Mouse (Mus musculus) spleen, adult 2 months (tissue): ENCODE measurements around the gene Gjb1. TPM values are rescaled to one million over a fixed set of nuclear protein-coding genes. Genes with fewer than 3 reads are reported as not detected.

Source experiments
- DNase-seq, 2 experiments: peaks; one replicate each; pipeline versions ENCODE4 v3.0.0 to v3.0.0-alpha.2; 2012 to 2021; ENCODE audit warnings: low spot score in 2 of 2, low read depth in 1 of 2
- H3K27ac ChIP-seq: fragments of 200-500 bp; 2 replicates; pipeline ENCODE4 v1.5.1; 2012; ENCODE audit warnings: low read length, inconsistent platforms; ENCODE audit not compliant: insufficient read depth
- H3K27me3 ChIP-seq: fragments of 200-500 bp; 2 replicates; pipeline ENCODE4 v1.6.1; 2012; ENCODE audit warnings: mild to moderate bottlenecking, moderate library complexity, low read length, inconsistent platforms; ENCODE audit not compliant: control insufficient read depth, insufficient read depth
- H3K36me3 ChIP-seq: fragments of 200-500 bp; 2 replicates; pipeline ENCODE4 v1.6.1; 2012; ENCODE audit warnings: mild to moderate bottlenecking, low read length, inconsistent platforms; ENCODE audit not compliant: control insufficient read depth, insufficient read depth
- H3K4me1 ChIP-seq: fragments of 200-500 bp; 2 replicates; pipeline ENCODE4 v1.6.1; 2011; ENCODE audit warnings: inconsistent platforms; ENCODE audit not compliant: control insufficient read depth, insufficient read depth, insufficient read length
- H3K4me3 ChIP-seq: fragments of 200-500 bp; 2 replicates; pipeline ENCODE4 v1.5.1; 2011; ENCODE audit warnings: mild to moderate bottlenecking, inconsistent platforms; ENCODE audit not compliant: insufficient read depth, insufficient read length; ENCODE audit errors: extremely low read depth
- CTCF ChIP-seq: fragments of 200-500 bp; IDR thresholded peaks from 2 replicates; pipeline ENCODE4 v1.5.1; 2011; ENCODE audit warnings: mild to moderate bottlenecking, inconsistent platforms; ENCODE audit not compliant: insufficient read depth, insufficient read length, insufficient replicate concordance; ENCODE audit errors: extremely low read depth
- POLR2A ChIP-seq: fragments of 200-500 bp; IDR thresholded peaks from 2 replicates; pipeline ENCODE4 v1.6.1; 2011; ENCODE audit warnings: low read depth, low read length, inconsistent platforms
- WGBS: fragments of 180-500 bp; shearing (Covaris S2); methylation state at CpG from one replicate; pipeline ENCODE4 v1.1.7; 2018; 5-methylcytosine and 5-hydroxymethylcytosine counted together
- polyA plus RNA-seq: library from polyadenylated mRNA; depleted of rRNA; stranded (reverse); fragments of >200 nt; gene quantifications from 2 replicates; pipeline ENCODE4 v1.2.3, GENCODE M21; 2012; rRNA removed

The Gjb1 gene
- polyA plus RNA-seq, 1 experiment = 2.8 TPM

DNA sequence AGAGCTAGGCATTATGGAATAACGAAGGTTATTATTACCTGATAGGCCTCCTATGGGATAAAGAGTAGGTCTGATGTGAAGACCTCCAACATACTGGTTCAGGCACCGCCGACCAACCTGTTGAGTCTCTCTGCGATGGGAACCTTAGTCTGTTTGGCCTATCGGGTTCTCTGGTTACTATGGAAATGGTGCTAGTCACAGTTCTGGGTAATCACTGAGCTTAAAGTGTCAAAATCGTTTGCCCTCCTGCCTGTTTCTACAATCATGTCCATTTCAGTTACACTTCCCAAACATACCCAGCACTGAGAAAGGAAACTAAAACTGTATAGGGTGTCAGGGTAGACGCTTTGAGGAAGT, 52.6 kb downstream of the Gjb1 start:
- TF ChIP-seq POLR2A = no peak
- TF ChIP-seq CTCF = no peak

DNA sequence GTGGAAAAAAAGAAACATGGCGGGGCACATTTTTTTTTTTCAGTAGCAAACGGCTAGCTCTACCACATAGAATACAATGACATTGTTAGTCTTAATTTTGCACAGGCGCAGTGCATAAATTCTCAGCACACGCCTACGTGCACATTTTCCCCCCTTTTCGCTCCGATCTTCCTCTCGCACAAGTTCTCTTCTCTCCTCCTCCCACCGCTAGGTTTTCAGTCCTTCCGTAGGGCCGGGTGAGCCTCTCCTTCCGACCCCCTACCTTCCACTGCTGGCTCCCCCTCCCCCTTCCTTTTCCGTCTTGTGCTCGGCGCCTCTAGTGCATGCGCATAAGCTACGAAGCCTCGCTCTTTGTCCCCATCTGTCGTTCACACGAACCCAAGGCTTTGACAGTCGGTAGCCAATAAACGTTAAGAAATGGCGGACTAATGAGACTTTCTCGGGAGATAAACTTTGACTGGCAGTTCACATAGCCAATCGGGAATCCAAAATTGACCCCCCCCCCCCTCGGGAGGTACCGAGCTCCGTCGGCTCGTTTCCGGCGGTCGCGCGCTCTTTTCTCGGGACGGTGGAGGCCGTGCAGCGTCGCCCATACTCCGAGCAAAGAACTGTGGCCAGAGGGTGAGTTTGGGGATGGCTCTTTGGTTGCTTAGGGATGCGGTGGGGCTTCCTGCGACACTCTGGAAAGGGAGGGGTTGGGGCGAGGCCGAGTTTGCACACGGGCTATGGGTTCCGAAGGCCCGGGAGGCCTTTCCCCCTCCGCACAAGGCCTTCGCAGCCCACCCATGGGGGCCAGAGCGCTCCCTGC, 53.2 kb downstream of the Gjb1 start, which contains the start of gene Nono:
Gene Nono (plus strand): TSS at position 177 of the 808 bp plus-strand sequence.
- H3K4me1 ChIP-seq = no peaks in the 10 kb centered on the region; the same call in 1 of the 2 replicates
- peak within 1 kb of the TSS; percentile 97 for H3K27ac ChIP-seq
- peak within 1 kb of the TSS; percentile 84 for H3K4me3 ChIP-seq
- no peaks in the 10 kb centered on the region for H3K27me3 ChIP-seq
- WGBS = 30% methylated on average over 51 of the region's 51 CpGs
- TF ChIP-seq CTCF (no peak), POLR2A (peak; percentile 29; the same call in 1 of the 2 replicates)
- H3K36me3 ChIP-seq = no peaks in the 10 kb centered on the region; the same call in 1 of the 2 replicates
- DNase-seq = peak; percentile 80 to 95

More for the DNA sequence above, 52.6 kb downstream of the Gjb1 start:
- Histone ChIP-seq H3K4me1 (no peaks in the 10 kb centered on the region; the same call in 1 of the 2 replicates), H3K4me3 (peak overlapping the region; percentile 64), H3K27me3 (no peaks in the 10 kb centered on the region), H3K36me3 (no peaks in the 10 kb centered on the region; the same call in 1 of the 2 replicates), H3K27ac (peak overlapping the region; percentile 97)
- DNase-seq = no peak
- WGBS = 33% methylated on average over 7 of the region's 7 CpGs

DNA sequence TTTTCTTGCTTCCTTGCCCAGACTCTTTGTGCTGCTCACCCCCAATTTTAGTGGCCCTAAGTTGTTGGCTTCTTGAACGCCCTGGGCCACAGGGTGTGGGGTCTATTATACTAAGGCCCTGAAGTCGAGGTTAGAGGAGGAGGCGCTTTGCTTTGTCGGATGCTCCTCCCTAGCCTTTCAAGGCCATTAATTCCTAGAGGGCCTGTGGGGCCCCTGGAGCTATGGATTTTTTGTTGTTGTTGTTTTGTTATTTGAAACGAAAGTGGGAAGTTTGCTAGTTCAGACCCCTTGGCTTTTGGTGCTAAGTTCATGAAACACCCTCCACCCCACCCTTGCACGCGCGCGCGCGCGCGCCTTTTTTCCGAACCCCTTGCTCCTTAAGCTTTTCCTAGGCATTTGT, 53.8 kb downstream of the Gjb1 start:
- no peaks in the 10 kb centered on the region; the same call in 1 of the 2 replicates for H3K4me1 ChIP-seq
- H3K27me3 ChIP-seq = no peaks in the 10 kb centered on the region
- no peak for DNase-seq
- 29% methylated on average over 14 of the region's 14 CpGs for WGBS
- peak overlapping the region; percentile 90 for H3K27ac ChIP-seq
- no peaks in the 10 kb centered on the region; the same call in 1 of the 2 replicates for H3K36me3 ChIP-seq
- peak overlapping the region; percentile 84 for H3K4me3 ChIP-seq
- TF ChIP-seq CTCF = no peak
- no peak for TF ChIP-seq POLR2A

Other genes starting within 250 kb of the Gjb1 start
- gene Snx12, start 153.8 kb upstream of the Gjb1 start, polyA plus RNA-seq = 7.7 and 11.9 TPM in 2 replicates
- 28.9 and 29.1 TPM in 2 replicates for gene Foxo4, start 121.8 kb upstream of the Gjb1 start, polyA plus RNA-seq
- gene Gm614, start 112.4 kb upstream of the Gjb1 start, polyA plus RNA-seq = 0.65 and 0.99 TPM in 2 replicates
- 171 and 180 TPM in 2 replicates for gene Il2rg, start 108.1 kb upstream of the Gjb1 start, polyA plus RNA-seq
- not detected in 2 replicates for gene Gm20489, start 107.4 kb upstream of the Gjb1 start, polyA plus RNA-seq
- gene Med12, start 102.3 kb upstream of the Gjb1 start, polyA plus RNA-seq = 236 and 243 TPM in 2 replicates
- 0.14 and 0.21 TPM in 2 replicates for gene Nlgn3, start 77.2 kb upstream of the Gjb1 start, polyA plus RNA-seq
- 15.9 and 16.3 TPM in 2 replicates for gene Zmym3, start 44.5 kb downstream of the Gjb1 start, polyA plus RNA-seq
- gene Nono, start 52.9 kb downstream of the Gjb1 start, polyA plus RNA-seq = 66.2 and 66.3 TPM in 2 replicates
- 0.14 and 0.54 TPM in 2 replicates for gene Itgb1bp2, start 72.7 kb downstream of the Gjb1 start, polyA plus RNA-seq
- gene Taf1, start 156.4 kb downstream of the Gjb1 start, polyA plus RNA-seq = 2.4 and 3.0 TPM in 2 replicates